Mouse (Mus musculus) subcutaneous adipose tissue, adult 2 months (tissue): ENCODE data around the gene Gm13769. TPM values are rescaled to one million over a fixed set of nuclear protein-coding genes. Genes with fewer than 3 reads are reported as not detected.

Experiments used
- polyA plus RNA-seq: library from polyadenylated mRNA; depleted of rRNA; stranded (reverse); fragments of >200 nt; gene quantifications from 2 replicates; pipeline ENCODE4 v1.2.3, GENCODE M21; 2012; ENCODE audit warnings: low replicate concordance; rRNA removed

Gm13769 gene
- not detected in 2 replicates for polyA plus RNA-seq

DNA sequence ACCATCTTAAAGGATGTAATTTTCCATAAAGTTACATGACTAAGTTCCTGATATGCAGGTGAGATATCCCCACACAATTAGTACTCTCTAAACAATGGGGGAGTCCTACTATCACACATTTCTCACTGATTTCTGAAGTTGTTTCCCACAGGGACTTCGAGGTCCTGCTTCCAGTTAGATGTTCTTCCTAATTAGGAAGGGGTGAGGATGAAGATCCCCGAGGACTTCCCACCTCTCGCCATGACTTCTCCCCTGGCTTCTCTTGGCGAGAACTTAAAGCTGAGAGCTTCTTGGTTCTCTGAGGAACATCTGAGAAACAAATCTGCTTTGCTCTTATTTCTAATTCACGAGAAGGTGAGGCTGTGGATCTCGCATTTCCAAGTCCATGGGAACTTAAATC, at the start of gene Gm13769:
Gm13769 (plus strand) TSS at position 301 of the 400 bp plus-strand sequence.

DNA sequence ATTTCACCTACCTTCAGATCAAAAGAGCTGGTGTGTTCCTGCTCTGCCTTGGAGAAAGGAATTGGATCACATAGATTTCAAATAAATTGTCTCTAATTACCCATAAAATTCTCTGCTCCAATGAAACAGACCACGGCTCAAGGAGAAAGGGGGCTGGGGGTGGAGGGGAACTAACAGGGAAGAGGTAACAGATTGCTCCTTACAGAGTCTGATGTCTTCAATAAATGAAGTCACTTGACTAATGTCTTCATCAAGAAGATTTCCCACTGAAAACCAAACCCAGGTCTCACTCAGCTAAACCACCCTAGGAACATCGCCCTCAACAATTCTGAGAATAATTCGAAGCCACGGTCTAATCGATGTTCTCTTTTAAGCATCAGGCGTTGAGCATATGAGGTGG, 29.3 kb upstream of the Gm13769 start, which contains the start of gene Olfr1272:
Olfr1272 (minus strand) TSS at position 101 of the 400 bp plus-strand sequence.

Other genes starting within 250 kb of the Gm13769 start
- gene Olfr1269, start 200.8 kb upstream of the Gm13769 start, polyA plus RNA-seq, result not detected in 2 replicates
- gene Olfr32, start 179.9 kb upstream of the Gm13769 start, polyA plus RNA-seq, result not detected in 2 replicates
- gene Olfr1270, start 169.1 kb upstream of the Gm13769 start, polyA plus RNA-seq, result not detected in 2 replicates
- not detected in 2 replicates for gene Olfr1506, start 97.7 kb upstream of the Gm13769 start, polyA plus RNA-seq
- gene Olfr142, start 64.6 kb upstream of the Gm13769 start, polyA plus RNA-seq, result not detected in 2 replicates
- not detected in 2 replicates for gene Olfr1271, start 51.2 kb upstream of the Gm13769 start, polyA plus RNA-seq
- gene Olfr1272, start 29.4 kb upstream of the Gm13769 start, polyA plus RNA-seq, result not detected in 2 replicates
- not detected in 2 replicates for gene Olfr1274-ps, start 76.5 kb downstream of the Gm13769 start, polyA plus RNA-seq